Mouse (Mus musculus) intestine, postnatal 0 days (tissue): ENCODE results near the gene Hck. TPM values are rescaled to one million over a fixed set of nuclear protein-coding genes. Genes with fewer than 3 reads are reported as not detected.

Source experiments
- ATAC-seq: fragments of 200-750 bp; cut with Nextera tagmentation; 2 replicates; pipeline ENCODE4 v1.8.0; 2017; ENCODE audit warnings: mild to moderate bottlenecking, moderate TSS enrichment, moderate library complexity
- H3K27ac ChIP-seq: fragments of 300-500 bp; sonication (generic); 2 replicates; pipeline ENCODE4 v1.5.1; 2014; ENCODE audit warnings: mild to moderate bottlenecking, low read depth, low read length, moderate library complexity
- H3K27me3 ChIP-seq: fragments of 300-500 bp; sonication (generic); replicated peaks from 2 replicates; pipeline ENCODE4 v1.6.1; 2014; ENCODE audit warnings: low read length, mixed read lengths; ENCODE audit not compliant: control insufficient read depth, insufficient read depth
- H3K36me3 ChIP-seq: fragments of 300-500 bp; sonication (generic); 2 replicates; pipeline ENCODE4 v1.6.1; 2014; ENCODE audit warnings: mild to moderate bottlenecking, moderate library complexity; ENCODE audit not compliant: control insufficient read depth, insufficient read depth
- H3K4me1 ChIP-seq: fragments of 300-500 bp; sonication (generic); replicated peaks from 2 replicates; pipeline ENCODE4 v1.6.1; 2014; ENCODE audit warnings: antibody characterized with exemption, low read length, mixed read lengths; ENCODE audit not compliant: control insufficient read depth, insufficient read depth
- H3K4me2 ChIP-seq: fragments of 300-500 bp; sonication (generic); replicated peaks from 2 replicates; pipeline ENCODE4 v1.6.1; 2014; ENCODE audit warnings: low read depth, mild to moderate bottlenecking, moderate library complexity
- H3K4me3 ChIP-seq: fragments of 300-500 bp; sonication (generic); 2 replicates; pipeline ENCODE4 v1.5.1; 2014; ENCODE audit warnings: low read depth, low read length
- H3K9ac ChIP-seq: fragments of 300-500 bp; sonication (generic); 2 replicates; pipeline ENCODE4 v1.6.1; 2014; ENCODE audit warnings: mild to moderate bottlenecking, low read depth, low read length
- H3K9me3 ChIP-seq: fragments of 300-500 bp; sonication (generic); 2 replicates; pipeline ENCODE4 v1.6.1; 2016; ENCODE audit warnings: mixed run types; ENCODE audit not compliant: control insufficient read depth
- CTCF ChIP-seq: sonication (generic); IDR thresholded peaks from 2 replicates; pipeline ENCODE4 v1.5.1; 2016; ENCODE audit warnings: low read depth, mild to moderate bottlenecking, control low read depth, antibody characterized with exemption, moderate library complexity
- WGBS: fragments of 180-500 bp; shearing (Covaris S2); extraction: QIAGEN DNeasy Blood & Tissue Kit; methylation state at CpG from one replicate; pipeline ENCODE4 v1.1.7; 2014; 5-methylcytosine and 5-hydroxymethylcytosine counted together
- polyA plus RNA-seq: library from polyadenylated mRNA; unstranded; fragments of >200 nt; fragmentation: Nextera tagmentation; extraction: Ambion mirVana; gene quantifications from 2 replicates; pipeline ENCODE4 v1.2.1, GENCODE M21; 2015

The Hck gene
- polyA plus RNA-seq, 1 experiment from 2014 or later: 3.4 TPM

DNA sequence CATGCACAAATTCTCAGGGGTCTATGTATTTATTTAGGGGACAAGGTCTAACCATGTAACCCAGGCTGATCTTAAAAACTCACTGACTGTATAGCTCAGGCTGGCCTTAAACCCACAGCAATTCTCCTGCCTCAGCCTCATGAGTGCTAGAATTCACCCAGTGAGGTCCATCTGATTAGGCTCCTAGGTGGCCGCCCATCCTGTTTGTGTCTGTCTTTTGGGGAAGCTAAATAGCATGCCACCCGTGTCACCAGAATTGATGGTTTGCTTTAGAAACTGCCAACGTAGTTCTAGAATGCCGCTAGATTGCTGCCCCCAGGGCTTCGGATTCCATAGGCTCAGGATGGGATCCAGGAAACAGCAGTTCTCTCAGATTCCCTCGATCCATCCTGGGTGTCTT lies 41.3 kb upstream of the Hck start:
- 50% methylated on average over 6 of the region's 6 CpGs for WGBS
- no peak for TF ChIP-seq CTCF
- no peaks in the 10 kb centered on the region for H3K36me3 ChIP-seq
- no peak overlapping the region for H3K27ac ChIP-seq
- H3K4me2 ChIP-seq: no peak overlapping the region
- no peaks in the 10 kb centered on the region for H3K9me3 ChIP-seq
- no peak for ATAC-seq
- H3K27me3 ChIP-seq: peaks cover 35% of the 10 kb centered on the region
- H3K4me3 ChIP-seq: no peak overlapping the region
- no peak overlapping the region for H3K9ac ChIP-seq
- H3K4me1 ChIP-seq: no peaks in the 10 kb centered on the region

DNA sequence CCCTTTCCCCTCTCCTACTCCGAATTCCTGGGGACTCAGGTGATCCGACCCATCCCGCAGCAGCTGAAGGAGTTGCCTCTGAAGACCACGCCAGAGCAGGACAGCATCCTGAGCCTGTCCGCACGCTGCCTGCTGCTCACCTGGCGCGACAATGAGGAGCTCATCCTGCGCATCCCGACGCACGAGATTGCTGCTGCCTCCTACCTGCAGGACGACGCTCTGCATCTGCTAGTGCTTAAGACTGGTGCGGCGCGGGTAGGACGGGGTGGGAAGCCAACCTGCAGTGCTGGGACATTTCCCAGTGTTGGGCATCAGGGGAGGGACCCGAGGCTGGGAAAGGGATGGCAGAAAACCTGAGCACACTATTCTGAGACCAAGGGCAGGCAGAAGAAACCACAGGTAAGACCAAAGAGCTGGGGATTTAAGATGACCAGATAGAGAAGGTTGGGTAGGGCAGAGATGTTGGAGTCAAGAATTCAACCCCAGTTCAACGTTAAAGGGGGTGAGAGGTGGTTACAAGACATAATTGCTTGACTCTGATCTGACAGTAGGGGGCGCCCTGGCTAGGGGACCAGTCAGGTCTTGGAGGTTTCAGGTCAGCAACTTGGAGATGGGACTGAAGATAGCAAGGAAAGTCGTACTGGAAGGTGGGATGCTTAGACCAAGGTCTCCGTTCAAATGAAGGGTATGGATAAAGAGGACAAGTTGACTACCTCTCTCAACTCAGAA lies 37.3 kb upstream of the Hck start:
- TF ChIP-seq CTCF: peak; percentile 59
- Histone ChIP-seq H3K4me3 (no peak overlapping the region), H3K9ac (no peak overlapping the region), H3K9me3 (no peaks in the 10 kb centered on the region), H3K27ac (no peak overlapping the region), H3K4me1 (no peaks in the 10 kb centered on the region), H3K27me3 (peaks cover 56% of the 10 kb centered on the region), H3K4me2 (no peak overlapping the region), H3K36me3 (no peaks in the 10 kb centered on the region)
- 16% methylated on average over 23 of the region's 23 CpGs for WGBS
- peak; percentile 18; the same call in 1 of the 2 replicates for ATAC-seq

DNA sequence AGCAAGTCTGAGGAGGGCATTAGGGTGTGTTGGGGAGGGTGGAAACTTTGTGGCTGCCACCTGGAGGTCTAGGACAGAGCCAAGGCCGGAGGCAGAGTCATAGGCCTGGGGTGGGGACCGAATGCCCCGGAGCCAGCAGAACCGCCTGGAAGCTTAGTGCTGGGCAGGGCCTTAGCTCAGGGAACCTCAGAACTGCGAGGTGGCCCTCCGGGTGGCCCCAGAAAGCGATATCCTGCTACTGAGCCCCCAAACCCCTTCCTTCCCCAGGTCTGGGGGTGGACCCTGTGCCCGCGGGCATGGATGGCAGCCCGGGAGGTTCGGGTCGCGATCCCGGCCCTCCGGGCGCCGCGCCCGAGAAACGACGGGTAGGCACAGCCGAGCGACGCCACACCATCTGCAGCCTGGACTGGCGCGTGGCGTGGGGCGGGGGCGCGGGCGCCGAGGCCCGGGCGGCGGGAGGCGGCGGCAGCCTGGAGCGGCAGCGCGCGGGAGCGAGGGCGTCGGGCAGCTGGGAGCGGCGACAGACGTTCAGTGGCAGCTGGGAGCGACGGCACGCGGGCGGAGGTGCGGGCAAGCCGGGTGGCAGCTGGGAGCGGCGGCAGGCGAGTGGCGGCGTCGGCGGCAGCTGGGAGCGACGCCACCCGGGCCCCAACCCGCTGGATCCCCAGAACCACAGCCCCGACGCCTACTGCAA lies 36.6 kb upstream of the Hck start:
- 13% methylated on average over 61 of the region's 67 CpGs for WGBS
- peaks cover 56% of the 10 kb centered on the region for H3K27me3 ChIP-seq
- H3K36me3 ChIP-seq: no peaks in the 10 kb centered on the region
- H3K27ac ChIP-seq: no peak overlapping the region
- no peak overlapping the region for H3K9ac ChIP-seq
- H3K9me3 ChIP-seq: no peaks in the 10 kb centered on the region
- ATAC-seq: peak; percentile 24; the same call in 1 of the 2 replicates
- H3K4me2 ChIP-seq: peak overlapping the region; percentile 54
- no peaks in the 10 kb centered on the region for H3K4me1 ChIP-seq
- TF ChIP-seq CTCF: no peak
- H3K4me3 ChIP-seq: peak overlapping the region; percentile 26

DNA sequence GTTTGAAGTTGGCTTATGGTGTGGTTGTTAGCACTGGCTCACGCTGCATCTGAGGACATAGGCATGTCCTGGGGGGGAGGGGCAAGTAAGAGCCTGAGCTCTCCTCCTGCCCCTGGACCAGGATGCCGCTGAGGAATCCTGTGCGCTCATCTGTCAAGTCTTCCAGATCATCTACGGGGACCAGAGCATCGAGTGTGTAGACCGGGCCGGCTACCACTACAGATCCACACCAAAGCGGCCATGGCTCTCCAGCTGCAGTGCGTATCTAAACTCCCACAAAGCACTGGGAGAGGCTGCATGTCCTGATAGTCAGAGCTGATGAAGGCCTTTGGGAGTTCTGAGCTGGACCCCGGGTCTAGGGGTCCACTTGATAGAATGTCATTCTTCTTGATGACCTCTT lies 33.6 kb upstream of the Hck start:
- H3K27ac ChIP-seq: no peak overlapping the region
- no peak for TF ChIP-seq CTCF
- no peaks in the 10 kb centered on the region for H3K9me3 ChIP-seq
- no peak for ATAC-seq
- H3K4me3 ChIP-seq: no peak overlapping the region
- 87% methylated on average over 10 of the region's 10 CpGs for WGBS
- no peaks in the 10 kb centered on the region for H3K4me1 ChIP-seq
- H3K4me2 ChIP-seq: no peak overlapping the region
- no peak overlapping the region for H3K9ac ChIP-seq
- peaks cover 45% of the 10 kb centered on the region for H3K27me3 ChIP-seq
- H3K36me3 ChIP-seq: no peaks in the 10 kb centered on the region

DNA sequence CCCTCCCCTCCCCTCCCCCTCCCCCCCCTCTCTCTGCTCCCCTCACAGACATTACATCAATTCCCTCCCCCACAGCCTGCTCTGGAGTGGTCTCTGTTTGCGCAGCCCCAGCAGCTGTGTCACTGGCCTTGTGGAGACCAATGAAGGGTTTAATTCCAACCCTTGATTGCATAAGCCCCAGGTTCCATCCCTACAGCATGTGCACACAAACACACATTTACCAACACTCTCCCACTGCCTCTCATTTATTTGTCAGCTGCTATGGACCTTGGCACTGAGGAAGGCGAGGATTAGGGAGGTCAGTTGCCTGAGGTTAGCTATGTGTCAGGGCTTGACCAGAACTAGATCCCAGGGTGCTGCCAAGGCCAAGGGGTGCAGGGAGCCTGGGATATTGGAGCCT lies 32.3 kb upstream of the Hck start:
- Histone ChIP-seq H3K27me3 (peaks cover 32% of the 10 kb centered on the region), H3K4me2 (no peak overlapping the region), H3K9ac (no peak overlapping the region), H3K36me3 (no peaks in the 10 kb centered on the region), H3K27ac (no peak overlapping the region), H3K9me3 (no peaks in the 10 kb centered on the region), H3K4me1 (no peaks in the 10 kb centered on the region), H3K4me3 (no peak overlapping the region)
- no peak for TF ChIP-seq CTCF
- WGBS: 49% methylated on average over 2 of the region's 2 CpGs
- ATAC-seq: no peak

DNA sequence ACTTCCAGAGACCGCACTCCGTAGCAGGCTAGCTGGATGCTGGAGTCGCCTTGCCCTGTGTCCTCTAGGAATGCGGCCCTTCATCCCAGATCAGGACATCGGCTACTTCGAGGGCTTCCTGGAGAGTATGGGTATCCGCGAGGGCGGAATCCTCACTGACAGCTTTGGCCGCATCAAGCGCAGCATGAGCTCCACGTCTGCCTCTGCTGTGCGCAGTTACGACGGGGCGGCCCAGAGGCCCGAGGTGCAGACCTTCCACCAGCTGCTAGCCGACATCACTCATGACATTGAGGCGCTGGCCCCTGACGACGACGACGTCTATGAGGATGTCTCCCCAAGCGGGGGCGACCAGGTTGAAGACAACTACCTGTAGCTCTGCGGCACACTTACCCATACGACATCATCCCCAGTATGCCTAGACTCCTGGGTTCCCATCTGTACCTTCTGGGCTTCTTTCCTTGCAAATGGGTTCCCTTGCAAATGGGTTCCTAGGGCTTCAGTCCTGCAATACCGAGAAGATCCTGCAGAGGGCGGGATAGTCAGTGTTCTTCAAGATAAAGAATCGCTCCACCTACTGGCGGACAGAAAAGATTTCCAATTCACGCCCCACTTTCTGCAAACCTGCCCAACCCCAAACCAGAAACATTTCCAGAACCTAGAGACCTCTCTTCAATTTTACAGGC lies 27.3 kb upstream of the Hck start:
- Histone ChIP-seq H3K4me2 (no peak overlapping the region), H3K27me3 (no peaks in the 10 kb centered on the region; the same call in 1 of the 2 replicates), H3K9ac (no peak overlapping the region), H3K27ac (no peak overlapping the region), H3K36me3 (no peaks in the 10 kb centered on the region), H3K4me3 (no peak overlapping the region), H3K9me3 (no peaks in the 10 kb centered on the region), H3K4me1 (no peaks in the 10 kb centered on the region)
- TF ChIP-seq CTCF: peak; percentile 98
- WGBS: 37% methylated on average over 32 of the region's 32 CpGs
- no peak for ATAC-seq
